Comparison of ENCODE assay signal across 7 mouse cellular contexts in the genomic region with DNA sequence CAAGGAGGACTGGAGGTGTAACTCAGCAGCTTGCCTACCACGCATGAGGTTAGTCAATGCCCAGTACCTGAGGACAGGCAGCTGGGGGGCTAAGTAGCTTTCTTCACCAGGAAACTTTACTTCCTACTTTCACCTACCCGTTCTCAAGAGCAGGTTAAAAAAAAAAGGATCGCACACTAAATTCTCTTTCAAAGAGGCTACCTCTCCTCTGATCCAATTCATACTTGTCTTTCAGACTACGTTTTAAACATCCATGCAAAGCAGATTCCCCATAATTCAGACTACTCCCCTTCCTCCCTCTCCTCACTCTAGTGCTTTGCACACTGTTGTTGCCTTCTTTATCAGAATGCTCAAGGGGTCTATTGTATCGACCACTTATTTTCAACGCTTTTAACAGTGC. TPM values are rescaled to one million over a fixed set of nuclear protein-coding genes. Genes with fewer than 3 reads are reported as not detected.
A peak's percentile ranks its signal among the peaks of the same experiment; 100 is the strongest.
DNase-seq lines count a peak whose midpoint lies in the region; ATAC-seq and TF ChIP-seq lines count a peak whose summit lies in the region.

No protein-coding gene starts in this region.

- WGBS in lung, adult 2 months: 10% methylated on average over 6 of the region's 6 CpGs
- WGBS in limb, embryonic 11.5 days: 65% methylated on average over 6 of the region's 6 CpGs

- no peak for TF ChIP-seq CTCF in lung, adult 2 months (IDR thresholded peaks at IDR 0.05; ENCODE audit: insufficient read depth, low read length)
- TF ChIP-seq CTCF in embryonic fibroblast, embryonic 13.5 days (IDR thresholded peaks at IDR 0.05; ENCODE audit: borderline replicate concordance, insufficient read depth, low read length): no peak

- H3K9ac ChIP-seq in limb, embryonic 11.5 days (ENCODE audit: low read length): 0 out of 2 replicates have a peak overlapping the region, but pooled peaks have one; percentile 23

- no peaks in the 10 kb centered on the region; the same call in 1 of the 2 replicates for H3K36me3 ChIP-seq in limb, embryonic 11.5 days (ENCODE audit: control insufficient read depth, insufficient read depth, low read length)
- H3K36me3 ChIP-seq in splenic B cell, adult 2 months (ENCODE audit: control insufficient read depth, insufficient read depth, low read length, poor library complexity, severe bottlenecking): no peaks in the 10 kb centered on the region

- intact Hi-C loops in left cerebral cortex, postnatal 4 days (cut with DNase I): loop anchor here (5.0 kb wide), 1 partner anchor 70 kb away; no protein-coding TSS in a partner anchor

- peak overlapping the region; percentile 74 for H3K4me2 ChIP-seq in limb, embryonic 11.5 days (ENCODE audit: low read depth, severe bottlenecking)

- ATAC-seq in limb, embryonic 11.5 days (ENCODE audit: insufficient number of reproducible peaks, low FRiP score, low TSS enrichment, low read depth): no peak

- no peak for TF ChIP-seq POLR2A in lung, adult 2 months (IDR thresholded peaks at IDR 0.05; ENCODE audit: borderline replicate concordance, extremely low read depth, low read depth, low read length)
- no peak for TF ChIP-seq POLR2A in embryonic fibroblast, embryonic 13.5 days (IDR thresholded peaks at IDR 0.05; ENCODE audit: low read depth, low read length)

- DNase-seq in lung, adult 2 months: no peak
- no peak for DNase-seq in lung, postnatal 36 days
- no peak for DNase-seq in limb, embryonic 11.5 days (ENCODE audit: low spot score)
- peak; percentile 21 for DNase-seq in splenic B cell, adult 2 months (ENCODE audit: low read depth, low spot score)
- DNase-seq in MN1 (ENCODE audit: low spot score): no peak
- no peak for DNase-seq in left cerebral cortex, postnatal 4 days

- H3K4me1 ChIP-seq in lung, adult 2 months (ENCODE audit: control insufficient read depth, insufficient read depth, low read length): peaks cover 11% of the 10 kb centered on the region
- peaks cover 5% of the 10 kb centered on the region for H3K4me1 ChIP-seq in embryonic fibroblast, embryonic 13.5 days (ENCODE audit: control insufficient read depth, insufficient read depth, low read length)
- H3K4me1 ChIP-seq in limb, embryonic 11.5 days (ENCODE audit: control insufficient read depth, insufficient read depth, low read length): peaks cover 4% of the 10 kb centered on the region; the same call in 1 of the 2 replicates

- H3K27me3 ChIP-seq in limb, embryonic 11.5 days (ENCODE audit: control insufficient read depth, insufficient read depth, low read length): no peaks in the 10 kb centered on the region
- no peaks in the 10 kb centered on the region for H3K27me3 ChIP-seq in splenic B cell, adult 2 months (ENCODE audit: control insufficient read depth, insufficient read depth, low read length, poor library complexity, severe bottlenecking)

- no peaks in the 10 kb centered on the region; the same call in 1 of the 2 replicates for H3K9me3 ChIP-seq in limb, embryonic 11.5 days (ENCODE audit: control insufficient read depth, low read length)

- no peak overlapping the region for H3K27ac ChIP-seq in embryonic fibroblast, embryonic 13.5 days (ENCODE audit: insufficient read depth, low read length)
- no peak overlapping the region for H3K27ac ChIP-seq in limb, embryonic 11.5 days (replicated peaks; ENCODE audit: low read depth, low read length)

- H3K4me3 ChIP-seq in lung, adult 2 months (replicated peaks; ENCODE audit: extremely low read depth, low read depth, low read length): peak overlapping the region; percentile 43
- H3K4me3 ChIP-seq in embryonic fibroblast, embryonic 13.5 days (ENCODE audit: insufficient read depth, low read length): peak overlapping the region; percentile 89
- H3K4me3 ChIP-seq in limb, embryonic 11.5 days (ENCODE audit: low read depth, low read length): peak overlapping the region; percentile 95

RNA-seq across cellular contexts. Expression of a gene that starts 2.2 kb away (rescaled TPM):
- polyA plus RNA-seq in lung, adult 2 months (2012; rRNA removed): 33.1 and 40.7 TPM in 2 replicates
- 139 and 156 TPM in 2 replicates for polyA plus RNA-seq in embryonic fibroblast, embryonic 13.5 days (2011; ENCODE audit: insufficient read length, low read depth, missing spikeins)
- 83.3 and 87.3 TPM in 2 replicates for polyA plus RNA-seq in limb, embryonic 11.5 days (2014; fragmentation: Nextera tagmentation; extraction: Ambion mirVana)
- total RNA-seq in left cerebral cortex, postnatal 4 days (2021): 100 to 1,000 TPM; 263 to 272 TPM

RNA-seq across cellular contexts. Expression of a gene that starts 57.3 kb away (rescaled TPM):
- polyA plus RNA-seq in lung, adult 2 months (2012; rRNA removed): 6.6 and 12.2 TPM in 2 replicates
- 12.2 and 12.7 TPM in 2 replicates for polyA plus RNA-seq in embryonic fibroblast, embryonic 13.5 days (2011; ENCODE audit: insufficient read length, low read depth, missing spikeins)
- polyA plus RNA-seq in limb, embryonic 11.5 days (2014; fragmentation: Nextera tagmentation; extraction: Ambion mirVana): 16.5 and 17.9 TPM in 2 replicates
- 100 to 1,000 TPM; 204 to 210 TPM for total RNA-seq in left cerebral cortex, postnatal 4 days (2021)

Comparison
In these comparisons a context has a peak if more than half of its experiments do, and no peak if none do; other contexts are left out.
1. H3K4me3 ChIP-seq: peak in every context shown above with its lines; median percentile 95 in limb, embryonic 11.5 days; 89 in embryonic fibroblast, embryonic 13.5 days; 43 in lung, adult 2 months.